Mouse (Mus musculus) C2C12 (cell line): ENCODE measurements at regions not wholly inside any gene's neighbourhood (a gene's known extent, or its start where the extent isn't known, plus 50 kb on each side); places are given as distances from the start of the nearest gene placed in this dataset.

ENCODE experiments used
- CTCF ChIP-seq: IDR thresholded peaks from one replicate; pipeline ENCODE4 v1.5.1; 2011; ENCODE audit not compliant: control insufficient read depth, insufficient read depth, insufficient read length
- MYOG ChIP-seq: IDR thresholded peaks from one replicate; pipeline ENCODE4 v1.6.1; 2011; ENCODE audit not compliant: control insufficient read depth, insufficient read length; ENCODE audit errors: extremely low read depth

- TF ChIP-seq CTCF (no peak), MYOG (no peak)
These were observed 161.9 kb downstream of the Cxcl12 start for GRCm38 (mm10) chr6:117330198-117330597.
